20 mouse cellular contexts compared by ENCODE assay signal in the genomic region with DNA sequence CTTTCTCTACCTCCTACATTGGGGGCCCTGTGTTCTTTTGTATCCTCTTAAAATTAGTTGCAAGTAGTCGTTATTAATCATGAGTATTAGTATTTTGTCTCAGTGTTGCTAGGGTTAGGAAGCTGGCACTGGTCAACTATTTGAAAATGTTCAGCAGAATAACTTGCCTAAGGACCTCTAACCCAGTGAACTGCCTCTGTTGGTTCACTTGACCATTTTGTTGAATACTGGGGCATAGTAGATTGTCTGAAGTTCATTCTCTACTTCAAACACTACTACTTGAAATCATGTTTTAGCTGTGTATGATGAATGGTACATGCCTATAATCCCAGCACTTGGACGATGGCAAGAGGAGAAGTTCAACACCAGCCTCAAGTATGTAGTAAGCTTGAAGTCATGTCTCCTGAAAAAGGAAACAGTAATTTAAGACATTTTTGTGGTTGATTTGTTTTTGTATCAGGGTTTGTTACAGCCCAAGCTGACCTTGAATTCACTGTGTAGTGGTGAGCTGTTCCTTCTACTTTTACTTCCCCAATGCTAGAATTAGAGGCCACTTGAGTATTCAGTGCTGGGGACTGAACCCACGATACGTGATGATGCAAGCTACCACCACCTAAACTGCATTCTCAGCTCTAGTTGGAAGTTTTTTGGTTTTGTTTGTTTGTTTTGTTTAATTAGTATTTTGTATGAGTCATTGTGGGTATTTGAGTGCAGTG. TPM values are rescaled to one million over a fixed set of nuclear protein-coding genes. Genes with fewer than 3 reads are reported as not detected.
DNase-seq lines count a peak whose midpoint lies in the region; ATAC-seq lines count a peak whose summit lies in the region.
"Had no signal": no experiment of that assay in that cellular context is flagged by ENCODE, and none has a peak within 500 bp of the region (broad histone marks: within the 10 kb centered on the region; RNA-seq: fewer than 3 reads in every experiment).

No protein-coding gene starts in this region.

- H3K27ac ChIP-seq in liver, embryonic 16.5 days (ENCODE audit: low read length): no peak overlapping the region
- no peak overlapping the region for H3K27ac ChIP-seq in liver, embryonic 12.5 days
- H3K27ac ChIP-seq in brown adipose tissue, adult 24 weeks (replicated peaks; ENCODE audit: low read depth, low read length): 0 out of 2 replicates have a peak overlapping the region, but pooled peaks have one; percentile 5
- H3K27ac ChIP-seq in forebrain, embryonic 11.5 days (ENCODE audit: low read depth, low read length): no peak overlapping the region
- H3K27ac ChIP-seq: forebrain, embryonic 15.5 days; heart, adult 2 months; hindbrain, embryonic 14.5 days; limb, embryonic 12.5 days; lung, embryonic 15.5 days; midbrain, embryonic 15.5 days; neural tube, embryonic 12.5 days had no signal

- H3K36me3 ChIP-seq in liver, embryonic 16.5 days (ENCODE audit: control insufficient read depth, insufficient read depth): peaks cover 11% of the 10 kb centered on the region
- peaks cover 75% of the 10 kb centered on the region for H3K36me3 ChIP-seq in liver, embryonic 12.5 days
- no peaks in the 10 kb centered on the region for H3K36me3 ChIP-seq in forebrain, embryonic 11.5 days (ENCODE audit: control insufficient read depth, insufficient read depth, low read length)

- WGBS in liver, embryonic 16.5 days (ENCODE audit: insufficient replicate concordance): 66% methylated on average over 4 of the region's 4 CpGs
- WGBS in liver, embryonic 12.5 days (ENCODE audit: insufficient replicate concordance): 80% methylated on average over 4 of the region's 4 CpGs
- WGBS in forebrain, embryonic 11.5 days: 89% methylated on average over 4 of the region's 4 CpGs

- H3K9ac ChIP-seq in liver, embryonic 16.5 days (ENCODE audit: low read depth, low read length): no peak overlapping the region
- H3K9ac ChIP-seq in liver, embryonic 12.5 days: no peak overlapping the region
- no peak overlapping the region for H3K9ac ChIP-seq in forebrain, embryonic 11.5 days (ENCODE audit: low read length)
- H3K9ac ChIP-seq: forebrain, embryonic 15.5 days; hindbrain, embryonic 14.5 days; limb, embryonic 12.5 days; lung, embryonic 15.5 days; midbrain, embryonic 15.5 days; neural tube, embryonic 12.5 days had no signal

- H3K27me3 ChIP-seq in liver, embryonic 16.5 days (ENCODE audit: control insufficient read depth, insufficient read depth, low read depth, low read length): no peaks in the 10 kb centered on the region
- no peaks in the 10 kb centered on the region for H3K27me3 ChIP-seq in liver, embryonic 12.5 days (replicated peaks)
- H3K27me3 ChIP-seq in forebrain, embryonic 11.5 days (ENCODE audit: control insufficient read depth, insufficient read depth, low read length): no peaks in the 10 kb centered on the region
- H3K27me3 ChIP-seq: forebrain, embryonic 15.5 days; limb, embryonic 12.5 days; lung, embryonic 15.5 days; midbrain, embryonic 15.5 days; neural tube, embryonic 12.5 days had no signal

- H3K4me3 ChIP-seq in liver, embryonic 16.5 days (ENCODE audit: low read depth, low read length): no peak overlapping the region
- no peak overlapping the region for H3K4me3 ChIP-seq in liver, embryonic 12.5 days
- H3K4me3 ChIP-seq in brown adipose tissue, adult 24 weeks (ENCODE audit: insufficient read depth, low read depth, low read length): no peak overlapping the region
- H3K4me3 ChIP-seq in forebrain, embryonic 11.5 days (ENCODE audit: low read depth, low read length): no peak overlapping the region
- H3K4me3 ChIP-seq: forebrain, embryonic 15.5 days; heart, adult 2 months; limb, embryonic 12.5 days; lung, embryonic 15.5 days; midbrain, embryonic 15.5 days; neural tube, embryonic 12.5 days had no signal

- peak; percentile 16 to 38 for DNase-seq in B cell, adult 2 months
- DNase-seq in cerebellum, postnatal 4 days (ENCODE audit: low spot score in 2 of 2): no peak
- DNase-seq in forebrain, embryonic 11.5 days (ENCODE audit: low spot score): no peak
- DNase-seq: cerebellum, adult 18-20 months; heart, adult 2 months; heart, postnatal 10 days; right cerebral cortex, postnatal 4 days; thymus, postnatal 25 days had no signal

- H3K4me1 ChIP-seq in liver, embryonic 16.5 days (ENCODE audit: control insufficient read depth, low read depth, low read length): no peaks in the 10 kb centered on the region
- H3K4me1 ChIP-seq in liver, embryonic 12.5 days: no peaks in the 10 kb centered on the region
- no peaks in the 10 kb centered on the region; the same call in 1 of the 2 replicates for H3K4me1 ChIP-seq in brown adipose tissue, adult 24 weeks (ENCODE audit: control insufficient read depth, insufficient read depth, insufficient read length, low read length)
- no peaks in the 10 kb centered on the region for H3K4me1 ChIP-seq in forebrain, embryonic 11.5 days (replicated peaks; ENCODE audit: control insufficient read depth, insufficient read depth, low read length)
- H3K4me1 ChIP-seq: forebrain, embryonic 15.5 days; limb, embryonic 12.5 days; lung, embryonic 15.5 days; midbrain, embryonic 15.5 days; neural tube, embryonic 12.5 days had no signal

- H3K9me3 ChIP-seq in liver, embryonic 16.5 days (replicated peaks; ENCODE audit: control insufficient read depth, low read length): no peaks in the 10 kb centered on the region
- no peaks in the 10 kb centered on the region for H3K9me3 ChIP-seq in liver, embryonic 12.5 days (replicated peaks)
- no peaks in the 10 kb centered on the region for H3K9me3 ChIP-seq in forebrain, embryonic 11.5 days (ENCODE audit: control insufficient read depth, low read length)
- H3K9me3 ChIP-seq: forebrain, embryonic 15.5 days; limb, embryonic 12.5 days; lung, embryonic 15.5 days; midbrain, embryonic 15.5 days; neural tube, embryonic 12.5 days had no signal

- ATAC-seq in liver, embryonic 16.5 days (ENCODE audit: low read depth): 0 out of 2 replicates have a peak, but pooled peaks have one; percentile 21
- no peak for ATAC-seq in liver, embryonic 12.5 days
- peak; percentile 94 for ATAC-seq in monocyte, adult 5-6 weeks (replicated peaks; ENCODE audit: insufficient number of reproducible peaks, low FRiP score, low TSS enrichment, poor library complexity, severe bottlenecking)
- no peak for ATAC-seq in forebrain, embryonic 11.5 days (replicated peaks; ENCODE audit: low FRiP score)
- ATAC-seq: forebrain, embryonic 15.5 days; intestine, embryonic 16.5 days; midbrain, embryonic 15.5 days had no signal

- H3K4me2 ChIP-seq in liver, embryonic 16.5 days (ENCODE audit: low read depth, low read length): no peak overlapping the region
- no peak overlapping the region for H3K4me2 ChIP-seq in liver, embryonic 12.5 days
- no peak overlapping the region for H3K4me2 ChIP-seq in forebrain, embryonic 11.5 days (ENCODE audit: low read depth, low read length, severe bottlenecking)
- H3K4me2 ChIP-seq: forebrain, embryonic 15.5 days; hindbrain, embryonic 14.5 days; limb, embryonic 12.5 days; lung, embryonic 15.5 days; midbrain, embryonic 15.5 days; neural tube, embryonic 12.5 days had no signal

RNA-seq across cellular contexts. Expression of a gene that starts 9.4 kb away (rescaled TPM):
- polyA plus RNA-seq in liver, embryonic 16.5 days (2015; fragmentation: Nextera tagmentation; extraction: Ambion mirVana): 28.2 and 29.3 TPM in 2 replicates
- 49.4 and 50.1 TPM in 2 replicates for polyA plus RNA-seq in liver, embryonic 12.5 days (2016; fragmentation: Nextera tagmentation; extraction: Ambion mirVana)
- 58.7 and 61.9 TPM in 2 replicates for polyA plus RNA-seq in brown adipose tissue, adult 24 weeks (2012; ENCODE audit: insufficient read depth, insufficient read length, missing spikeins)
- total RNA-seq in monocyte, adult 5-6 weeks (2017): 120 to 166 TPM (median 155 TPM) in 3 replicates
- 87.6 and 92.5 TPM in 2 replicates for polyA plus RNA-seq in forebrain, embryonic 11.5 days (2014; fragmentation: Nextera tagmentation; extraction: Ambion mirVana)

RNA-seq across cellular contexts. Expression of a gene that starts 25.3 kb away (rescaled TPM):
- 0.05 TPM in 1 of 2 replicates, not detected in the other for polyA plus RNA-seq in liver, embryonic 16.5 days (2015; fragmentation: Nextera tagmentation; extraction: Ambion mirVana)
- 0.05 and 0.06 TPM in 2 replicates for polyA plus RNA-seq in liver, embryonic 12.5 days (2016; fragmentation: Nextera tagmentation; extraction: Ambion mirVana)
- not detected in 2 replicates for polyA plus RNA-seq in brown adipose tissue, adult 24 weeks (2012; ENCODE audit: insufficient read depth, insufficient read length, missing spikeins)
- not detected in 3 replicates for total RNA-seq in monocyte, adult 5-6 weeks (2017)
- polyA plus RNA-seq in forebrain, embryonic 11.5 days (2014; fragmentation: Nextera tagmentation; extraction: Ambion mirVana): 0.41 and 0.48 TPM in 2 replicates

RNA-seq across cellular contexts. Expression of a gene that starts 50.8 kb away (rescaled TPM):
- polyA plus RNA-seq in liver, embryonic 16.5 days (2015; fragmentation: Nextera tagmentation; extraction: Ambion mirVana): 0.06 and 0.08 TPM in 2 replicates
- 0.14 and 0.21 TPM in 2 replicates for polyA plus RNA-seq in liver, embryonic 12.5 days (2016; fragmentation: Nextera tagmentation; extraction: Ambion mirVana)
- polyA plus RNA-seq in brown adipose tissue, adult 24 weeks (2012; ENCODE audit: insufficient read depth, insufficient read length, missing spikeins): 0.46 TPM in 1 of 2 replicates, not detected in the other
- 0.29 TPM in 1 of 3 replicates, not detected in the others for total RNA-seq in monocyte, adult 5-6 weeks (2017)
- 0.47 and 0.49 TPM in 2 replicates for polyA plus RNA-seq in forebrain, embryonic 11.5 days (2014; fragmentation: Nextera tagmentation; extraction: Ambion mirVana)
- total RNA-seq: heart, adult 2 months; heart, postnatal 10 days; layer of hippocampus, adult 8-10 months had no signal
- polyA plus RNA-seq: heart, adult 2 months had no signal

Comparison
In these comparisons a context has a peak if more than half of its experiments do, and no peak if none do; other contexts are left out.
1. ATAC-seq: peak in liver, embryonic 16.5 days (single experiment) and monocyte, adult 5-6 weeks (single experiment); none in liver, embryonic 12.5 days (single experiment) and forebrain, embryonic 11.5 days (single experiment).
2. DNase-seq: peak in B cell, adult 2 months (2 of 2); none in cerebellum, postnatal 4 days (0 of 2) and forebrain, embryonic 11.5 days (single experiment).